Mouse (Mus musculus): ENCODE results near the gene Ankrd42. TPM values are rescaled to one million over a fixed set of nuclear protein-coding genes. Genes with fewer than 3 reads are reported as not detected.

Ankrd42 gene
- polyA plus RNA-seq, 1 experiment from 2014 or later = 6.0 TPM

DNA sequence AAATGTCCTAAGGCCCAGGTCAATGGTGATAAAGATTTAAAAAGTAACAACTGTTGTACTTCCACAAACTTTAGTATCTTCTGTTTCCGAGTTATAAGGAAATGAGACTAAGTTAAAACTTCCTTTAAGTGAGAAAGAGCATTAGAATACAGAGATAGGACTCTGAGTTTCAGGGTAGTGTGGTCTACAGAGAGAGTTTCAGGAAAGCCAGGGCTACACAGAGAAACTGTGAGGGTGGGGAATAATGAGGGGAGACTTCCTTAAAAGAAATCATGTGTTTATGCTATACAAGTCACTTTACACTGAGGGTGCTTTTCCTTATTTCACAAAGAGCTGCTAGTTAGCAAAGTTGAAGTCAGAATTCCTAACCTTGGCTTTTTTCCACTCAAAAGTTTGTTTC lies 16.4 kb upstream of the Ankrd42 start:
- Histone ChIP-seq H3K4me1 (ENCODE audit: control insufficient read depth, insufficient read depth, low read length) (no peaks in the 10 kb centered on the region), H3K36me3 (ENCODE audit: control insufficient read depth, insufficient read depth, low read length) (peaks cover 47% of the 10 kb centered on the region), H3K27me3 (ENCODE audit: control insufficient read depth, insufficient read depth, low read length) (no peaks in the 10 kb centered on the region), H3K9me3 (ENCODE audit: control insufficient read depth, low read depth, low read length) (no peaks in the 10 kb centered on the region), H3K4me3 (ENCODE audit: low read depth, low read length) (no peak overlapping the region), H3K27ac (ENCODE audit: low read length) (no peak overlapping the region), H3K9ac (replicated peaks; ENCODE audit: low read depth, low read length) (no peak overlapping the region), H3K4me2 (replicated peaks; ENCODE audit: low read depth, low read length) (no peak overlapping the region)
- WGBS = 82% methylated on average over 1 of the region's 1 CpGs
- no peak for ATAC-seq (ENCODE audit: insufficient number of reproducible peaks, insufficient read depth, low FRiP score, low read depth)

GRCm38 (mm10) chr7:92647790-92648189 lies 10.8 kb upstream of the Ankrd42 start:
- WGBS = 75% methylated on average over 7 of the region's 7 CpGs
- H3K9ac ChIP-seq (replicated peaks; ENCODE audit: low read depth, low read length) = no peak overlapping the region
- H3K4me1 ChIP-seq (ENCODE audit: control insufficient read depth, insufficient read depth, low read length) = no peaks in the 10 kb centered on the region
- ATAC-seq (ENCODE audit: insufficient number of reproducible peaks, insufficient read depth, low FRiP score, low read depth) = no peak
- H3K27me3 ChIP-seq (ENCODE audit: control insufficient read depth, insufficient read depth, low read length) = no peaks in the 10 kb centered on the region
- no peak overlapping the region for H3K4me2 ChIP-seq (replicated peaks; ENCODE audit: low read depth, low read length)
- no peak overlapping the region for H3K4me3 ChIP-seq (ENCODE audit: low read depth, low read length)
- H3K9me3 ChIP-seq (ENCODE audit: control insufficient read depth, low read depth, low read length) = no peaks in the 10 kb centered on the region
- no peak overlapping the region for H3K27ac ChIP-seq (ENCODE audit: low read length)
- H3K36me3 ChIP-seq (ENCODE audit: control insufficient read depth, insufficient read depth, low read length) = peaks cover 56% of the 10 kb centered on the region

GRCm38 (mm10) chr7:92642358-92642757 lies 5.4 kb upstream of the Ankrd42 start:
- no peak overlapping the region for H3K27ac ChIP-seq (ENCODE audit: low read length)
- H3K9me3 ChIP-seq (ENCODE audit: control insufficient read depth, low read depth, low read length) = no peaks in the 10 kb centered on the region
- no peak overlapping the region for H3K9ac ChIP-seq (replicated peaks; ENCODE audit: low read depth, low read length)
- no peak overlapping the region for H3K4me3 ChIP-seq (ENCODE audit: low read depth, low read length)
- H3K4me2 ChIP-seq (replicated peaks; ENCODE audit: low read depth, low read length) = no peak overlapping the region
- ATAC-seq (ENCODE audit: insufficient number of reproducible peaks, insufficient read depth, low FRiP score, low read depth) = no peak
- H3K36me3 ChIP-seq (ENCODE audit: control insufficient read depth, insufficient read depth, low read length) = peaks cover 42% of the 10 kb centered on the region
- H3K27me3 ChIP-seq (ENCODE audit: control insufficient read depth, insufficient read depth, low read length) = no peaks in the 10 kb centered on the region
- H3K4me1 ChIP-seq (ENCODE audit: control insufficient read depth, insufficient read depth, low read length) = 0 out of 2 replicates have a peak, but pooled peaks cover 6% of the 10 kb centered on the region

- WGBS = 87% methylated on average over 5 of the region's 5 CpGs
- Histone ChIP-seq H3K27ac (ENCODE audit: low read length) (no peak overlapping the region), H3K4me3 (ENCODE audit: low read depth, low read length) (peak overlapping the region; percentile 67; the same call in 1 of the 2 replicates), H3K9ac (replicated peaks; ENCODE audit: low read depth, low read length) (no peak overlapping the region; the same call in 1 of the 2 replicates), H3K36me3 (ENCODE audit: control insufficient read depth, insufficient read depth, low read length) (peaks cover 18% of the 10 kb centered on the region), H3K9me3 (ENCODE audit: control insufficient read depth, low read depth, low read length) (no peaks in the 10 kb centered on the region), H3K4me2 (replicated peaks; ENCODE audit: low read depth, low read length) (peak overlapping the region; percentile 86), H3K27me3 (ENCODE audit: control insufficient read depth, insufficient read depth, low read length) (no peaks in the 10 kb centered on the region), H3K4me1 (ENCODE audit: control insufficient read depth, insufficient read depth, low read length) (peaks cover 9% of the 10 kb centered on the region; the same call in 1 of the 2 replicates)
- ATAC-seq (ENCODE audit: insufficient number of reproducible peaks, insufficient read depth, low FRiP score, low read depth) = no peak
Measured at GRCm38 (mm10) chr7:92638050-92638449, 1.1 kb upstream of the Ankrd42 start.

- H3K27me3 ChIP-seq (ENCODE audit: control insufficient read depth, insufficient read depth, low read length) = no peaks in the 10 kb centered on the region
- H3K9me3 ChIP-seq (ENCODE audit: control insufficient read depth, low read depth, low read length) = no peaks in the 10 kb centered on the region
- peaks cover 9% of the 10 kb centered on the region; the same call in 1 of the 2 replicates for H3K4me1 ChIP-seq (ENCODE audit: control insufficient read depth, insufficient read depth, low read length)
- peak overlapping the region; percentile 67 for H3K4me3 ChIP-seq (ENCODE audit: low read depth, low read length)
- peak overlapping the region; percentile 67 for H3K9ac ChIP-seq (replicated peaks; ENCODE audit: low read depth, low read length)
- H3K4me2 ChIP-seq (replicated peaks; ENCODE audit: low read depth, low read length) = peak overlapping the region; percentile 86
- no peak overlapping the region for H3K27ac ChIP-seq (ENCODE audit: low read length)
- H3K36me3 ChIP-seq (ENCODE audit: control insufficient read depth, insufficient read depth, low read length) = peaks cover 10% of the 10 kb centered on the region
- whole genome bisulfite sequencing = under 1% methylated on average over 49 of the region's 49 CpGs
- peak; percentile 79; the same call in 1 of the 2 replicates for ATAC-seq (ENCODE audit: insufficient number of reproducible peaks, insufficient read depth, low FRiP score, low read depth)
Measured at GRCm38 (mm10) chr7:92636295-92637011, 489 bp downstream of the Ankrd42 start.

- no peaks in the 10 kb centered on the region for H3K36me3 ChIP-seq (ENCODE audit: control insufficient read depth, insufficient read depth, low read length)
Measured at GRCm38 (mm10) chr7:92630167-92630566, 6.8 kb downstream of the Ankrd42 start.

DNA sequence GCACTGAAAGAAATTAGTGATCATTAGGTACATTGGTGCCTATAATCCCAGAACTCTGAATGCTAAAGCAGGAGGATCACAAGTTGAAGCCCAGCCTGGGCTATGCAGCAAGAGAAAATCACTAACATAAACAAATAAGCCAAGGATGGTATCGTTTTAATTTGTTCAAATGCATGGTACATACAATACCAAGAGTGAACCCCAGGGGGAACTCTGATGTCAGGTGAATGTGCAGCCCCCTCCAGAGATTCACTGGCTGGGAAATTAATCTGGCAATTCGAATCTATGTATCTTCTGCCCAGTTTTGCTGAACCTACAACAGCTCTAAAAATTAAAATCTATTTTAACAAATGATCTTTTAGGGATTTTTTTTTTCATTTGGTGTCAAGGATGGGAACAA lies 12.5 kb downstream of the Ankrd42 start:
- H3K27me3 ChIP-seq (ENCODE audit: control insufficient read depth, insufficient read depth, low read length) = no peaks in the 10 kb centered on the region

More at GRCm38 (mm10) chr7:92630167-92630566, 6.8 kb downstream of the Ankrd42 start:
- no peak for ATAC-seq (ENCODE audit: insufficient number of reproducible peaks, insufficient read depth, low FRiP score, low read depth)
- Histone ChIP-seq H3K9me3 (ENCODE audit: control insufficient read depth, low read depth, low read length) (no peaks in the 10 kb centered on the region), H3K27me3 (ENCODE audit: control insufficient read depth, insufficient read depth, low read length) (no peaks in the 10 kb centered on the region), H3K27ac (ENCODE audit: low read length) (no peak overlapping the region), H3K4me2 (replicated peaks; ENCODE audit: low read depth, low read length) (no peak overlapping the region), H3K4me3 (ENCODE audit: low read depth, low read length) (no peak overlapping the region), H3K4me1 (ENCODE audit: control insufficient read depth, insufficient read depth, low read length) (no peaks in the 10 kb centered on the region), H3K9ac (replicated peaks; ENCODE audit: low read depth, low read length) (no peak overlapping the region)
- 53% methylated on average over 2 of the region's 2 CpGs for WGBS

GRCm38 (mm10) chr7:92610830-92611229 lies 26.1 kb downstream of the Ankrd42 start:
- WGBS = 62% methylated on average over 7 of the region's 7 CpGs

More for the DNA sequence above, 12.5 kb downstream of the Ankrd42 start:
- Histone ChIP-seq H3K27ac (ENCODE audit: low read length) (no peak overlapping the region), H3K9ac (replicated peaks; ENCODE audit: low read depth, low read length) (no peak overlapping the region), H3K36me3 (ENCODE audit: control insufficient read depth, insufficient read depth, low read length) (no peaks in the 10 kb centered on the region), H3K4me2 (replicated peaks; ENCODE audit: low read depth, low read length) (no peak overlapping the region), H3K9me3 (ENCODE audit: control insufficient read depth, low read depth, low read length) (no peaks in the 10 kb centered on the region), H3K4me3 (ENCODE audit: low read depth, low read length) (no peak overlapping the region), H3K4me1 (ENCODE audit: control insufficient read depth, insufficient read depth, low read length) (no peaks in the 10 kb centered on the region)
- ATAC-seq (ENCODE audit: insufficient number of reproducible peaks, insufficient read depth, low FRiP score, low read depth) = no peak
- 45% methylated on average over 2 of the region's 2 CpGs for WGBS

More at GRCm38 (mm10) chr7:92610830-92611229, 26.1 kb downstream of the Ankrd42 start:
- Histone ChIP-seq H3K36me3 (ENCODE audit: control insufficient read depth, insufficient read depth, low read length) (no peaks in the 10 kb centered on the region), H3K9ac (replicated peaks; ENCODE audit: low read depth, low read length) (no peak overlapping the region), H3K4me1 (ENCODE audit: control insufficient read depth, insufficient read depth, low read length) (no peaks in the 10 kb centered on the region), H3K4me2 (replicated peaks; ENCODE audit: low read depth, low read length) (no peak overlapping the region), H3K27ac (ENCODE audit: low read length) (no peak overlapping the region), H3K27me3 (ENCODE audit: control insufficient read depth, insufficient read depth, low read length) (no peaks in the 10 kb centered on the region), H3K9me3 (ENCODE audit: control insufficient read depth, low read depth, low read length) (no peaks in the 10 kb centered on the region), H3K4me3 (ENCODE audit: low read depth, low read length) (no peak overlapping the region)
- ATAC-seq (ENCODE audit: insufficient number of reproducible peaks, insufficient read depth, low FRiP score, low read depth) = no peak
